ENCODE assay signal across 21 mouse cellular contexts in the genomic region with DNA sequence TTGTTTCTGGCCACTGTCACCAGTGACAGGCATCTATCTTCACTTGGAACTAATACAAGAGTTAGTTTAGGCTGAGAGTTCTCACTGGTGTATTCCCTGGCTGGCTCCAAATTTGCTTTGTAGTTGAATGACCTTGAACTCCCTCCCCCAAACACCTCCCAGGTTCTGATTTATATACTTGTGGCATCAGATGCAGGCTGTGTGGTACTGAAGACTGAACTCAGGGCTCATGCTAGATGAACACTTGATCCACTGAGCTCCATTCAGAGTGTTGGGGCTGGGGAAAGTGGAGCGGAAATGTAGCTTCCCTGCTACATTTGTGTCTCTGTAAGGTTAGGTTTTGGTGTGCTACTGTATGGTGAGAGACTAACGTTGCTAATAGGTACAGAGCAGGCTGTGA. TPM values are rescaled to one million over a fixed set of nuclear protein-coding genes. Genes with fewer than 3 reads are reported as not detected.
"Had no signal": no experiment of that assay in that cellular context is flagged by ENCODE, and none has a peak within 500 bp of the region (broad histone marks: within the 10 kb centered on the region; RNA-seq: fewer than 3 reads in every experiment).

No protein-coding gene starts in this region.

- H3K4me3 ChIP-seq: liver, embryonic 15.5 days; midbrain, embryonic 10.5 days; midbrain, embryonic 12.5 days; myocyte; neural tube, embryonic 13.5 days; neural tube, embryonic 15.5 days had no signal

- H3K27me3 ChIP-seq: liver, embryonic 15.5 days; midbrain, embryonic 12.5 days; neural tube, embryonic 13.5 days; neural tube, embryonic 15.5 days had no signal

- DNase-seq: lung, adult 18-20 months; lung, embryonic 14.5 days; lung, postnatal 10 days; lung, postnatal 4 days; midbrain, embryonic 14.5 days; retina, postnatal 1 day; right cerebral cortex, adult 18-20 months; right cerebral cortex, postnatal 25 days; right cerebral cortex, postnatal 4 days; spleen, adult 18-20 months; thymus, adult 18-20 months; thymus, postnatal 14 days; thymus, postnatal 36 days had no signal

- ATAC-seq: midbrain, embryonic 16.5 days had no signal

- H3K36me3 ChIP-seq: neural tube, embryonic 15.5 days had no signal

- H3K9ac ChIP-seq: liver, embryonic 15.5 days; lung, embryonic 14.5 days; midbrain, embryonic 12.5 days; neural tube, embryonic 13.5 days; neural tube, embryonic 15.5 days had no signal

- H3K27ac ChIP-seq: liver, embryonic 15.5 days; midbrain, embryonic 10.5 days; midbrain, embryonic 12.5 days; neural tube, embryonic 13.5 days; neural tube, embryonic 15.5 days had no signal

- H3K9me3 ChIP-seq: liver, embryonic 15.5 days; midbrain, embryonic 10.5 days; midbrain, embryonic 12.5 days; neural tube, embryonic 13.5 days; neural tube, embryonic 15.5 days had no signal

- H3K4me2 ChIP-seq: liver, embryonic 15.5 days; lung, embryonic 14.5 days; midbrain, embryonic 12.5 days; neural tube, embryonic 13.5 days; neural tube, embryonic 15.5 days had no signal

RNA-seq across cellular contexts. Expression of gene Slc25a29, which starts 31.3 kb away (rescaled TPM):
- total RNA-seq: megakaryocyte-erythroid progenitor cell, adult 5-6 weeks had no signal
